Mouse (Mus musculus): ENCODE measurements at regions not wholly inside any gene's neighbourhood (a gene's known extent, or its start where the extent isn't known, plus 50 kb on each side); places are given as distances from the start of the nearest gene placed in this dataset.
A peak's percentile ranks its signal among the peaks of the same experiment; 100 is the strongest.

DNA sequence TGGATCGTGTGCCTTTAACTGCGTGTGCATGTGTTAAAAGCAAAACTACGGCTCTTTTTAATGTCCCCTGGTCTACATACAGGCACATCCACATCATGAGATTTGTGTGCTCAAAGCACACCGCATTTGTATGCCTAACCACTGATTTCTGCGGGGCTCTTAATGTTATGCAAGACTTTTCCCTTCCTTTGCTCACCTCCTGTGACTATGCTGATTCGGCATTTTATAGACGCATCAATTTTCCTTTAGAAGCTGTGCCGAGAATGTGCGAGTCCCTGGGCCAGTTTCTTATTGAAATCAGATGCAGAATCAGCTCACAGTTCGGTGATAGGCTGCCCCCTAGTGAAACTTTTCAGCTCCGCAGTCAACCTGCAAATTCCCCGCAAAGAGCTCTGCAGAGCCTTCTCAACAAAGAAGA lies 124.1 kb upstream of the Tank start:
- DNase-seq (ENCODE audit: low read depth in 3 of 3, low spot score in 3 of 3) (peak in 2 of 3 experiments; percentile 34 to 41), ATAC-seq (ENCODE audit: insufficient read depth) (no peak)
- Histone ChIP-seq H3K4me3 (ENCODE audit: insufficient read depth in 1 of 2, low read depth in 2 of 2, low read length in 2 of 2) (no peak overlapping the region), H3K27ac (no peak overlapping the region), H3K4me2 (ENCODE audit: low read depth) (peak overlapping the region; percentile 31), H3K4me1 (replicated peaks; ENCODE audit: control insufficient read depth in 2 of 2, insufficient read depth in 2 of 2, low read length in 1 of 2) (peaks cover 0 to 3% of the 10 kb centered on the region in 2 experiments; a peak in 1 of 4 replicates), H3K36me3 (replicated peaks; ENCODE audit: control insufficient read depth, insufficient read depth, low read depth) (no peaks in the 10 kb centered on the region), H3K27me3 (ENCODE audit: control insufficient read depth, insufficient read depth, low read length) (no peaks in the 10 kb centered on the region), H3K9me3 (ENCODE audit: control insufficient read depth, low read length) (no peaks in the 10 kb centered on the region), H3K9ac (replicated peaks) (no peak overlapping the region)
- TF ChIP-seq EP300 (IDR thresholded peaks at IDR 0.05; ENCODE audit: low read depth) = no peak
- peak; percentile 73 for TF ChIP-seq CTCF (IDR thresholded peaks at IDR 0.05; ENCODE audit: low read depth)
- WGBS (ENCODE audit: insufficient replicate concordance) = 6% methylated on average over 12 of the region's 12 CpGs

DNA sequence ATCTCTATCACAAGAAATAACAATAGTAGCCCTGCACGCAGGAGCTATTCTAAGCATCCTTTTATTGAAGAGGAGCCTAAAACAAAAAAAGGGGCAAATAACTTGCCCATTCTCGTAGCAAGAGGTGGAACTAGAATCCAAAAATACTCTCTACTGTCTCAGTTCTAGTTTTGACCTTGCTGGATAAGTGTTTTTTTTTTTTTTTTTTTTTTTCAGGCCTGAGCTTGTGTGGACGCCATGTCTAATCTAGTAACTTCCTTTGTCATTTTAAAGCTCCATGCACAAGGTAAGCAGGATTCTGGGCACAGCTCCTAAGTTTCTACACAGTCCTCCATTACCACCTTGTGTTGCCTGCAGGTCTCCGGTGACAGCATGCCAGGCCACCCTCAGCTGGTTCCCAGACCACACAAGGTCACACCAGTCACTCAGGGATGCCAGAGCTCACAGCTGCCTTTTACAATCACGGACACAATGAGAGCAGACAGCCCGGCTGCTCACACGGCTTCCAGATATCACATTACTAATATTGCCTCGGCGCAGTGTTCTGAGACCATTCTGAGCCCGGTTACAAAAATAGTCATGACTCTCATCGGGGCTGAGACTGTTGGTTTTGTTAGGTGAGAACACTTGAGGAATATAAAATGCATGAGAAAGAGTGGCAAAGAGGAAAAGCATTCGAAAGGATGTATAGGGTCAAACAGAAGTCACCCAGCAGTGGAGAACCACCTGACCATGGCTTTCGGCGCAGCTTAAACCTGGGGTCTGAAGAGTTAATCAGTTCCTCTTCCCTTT lies 124.7 kb upstream of the Tank start:
- Histone ChIP-seq H3K4me1 (replicated peaks; ENCODE audit: control insufficient read depth in 2 of 2, insufficient read depth in 2 of 2, low read length in 1 of 2) (peaks cover 0 to 3% of the 10 kb centered on the region in 2 experiments; a peak in 1 of 4 replicates), H3K9ac (replicated peaks) (no peak overlapping the region), H3K9me3 (ENCODE audit: control insufficient read depth, low read length) (no peaks in the 10 kb centered on the region), H3K36me3 (replicated peaks; ENCODE audit: control insufficient read depth, insufficient read depth, low read depth) (no peaks in the 10 kb centered on the region), H3K27ac (no peak overlapping the region), H3K4me3 (ENCODE audit: insufficient read depth in 1 of 2, low read depth in 2 of 2, low read length in 2 of 2) (no peak overlapping the region), H3K27me3 (ENCODE audit: control insufficient read depth, insufficient read depth, low read length) (no peaks in the 10 kb centered on the region), H3K4me2 (ENCODE audit: low read depth) (no peak overlapping the region; the same call in 1 of the 2 replicates)
- TF ChIP-seq CTCF (IDR thresholded peaks at IDR 0.05; ENCODE audit: low read depth) = no peak
- TF ChIP-seq EP300 (IDR thresholded peaks at IDR 0.05; ENCODE audit: low read depth) = no peak
- 58% methylated on average over 14 of the region's 14 CpGs for WGBS (ENCODE audit: insufficient replicate concordance)
- no peak for DNase-seq (ENCODE audit: low read depth in 3 of 3, low spot score in 3 of 3)
- no peak for ATAC-seq (ENCODE audit: insufficient read depth)

DNA sequence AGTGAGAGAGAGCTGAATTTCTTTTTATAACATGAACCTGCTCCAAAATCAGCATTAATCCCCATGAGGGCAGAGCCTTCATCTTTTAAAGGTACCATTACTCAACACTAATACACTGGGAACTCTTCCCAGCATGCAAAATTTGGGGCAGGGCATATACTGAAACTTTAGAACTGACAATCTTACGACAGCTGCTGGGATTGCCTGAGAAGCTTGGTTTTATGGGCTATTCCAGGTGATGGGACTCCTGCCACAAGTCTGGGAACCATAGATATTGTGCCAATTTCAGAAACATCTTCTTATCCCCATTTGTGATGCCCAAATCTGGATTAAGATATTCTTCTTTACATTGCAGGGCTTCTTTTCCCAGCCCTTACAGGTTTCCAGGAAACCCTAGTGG lies 125.8 kb upstream of the Tank start:
- ATAC-seq (ENCODE audit: insufficient read depth) = no peak

DNA sequence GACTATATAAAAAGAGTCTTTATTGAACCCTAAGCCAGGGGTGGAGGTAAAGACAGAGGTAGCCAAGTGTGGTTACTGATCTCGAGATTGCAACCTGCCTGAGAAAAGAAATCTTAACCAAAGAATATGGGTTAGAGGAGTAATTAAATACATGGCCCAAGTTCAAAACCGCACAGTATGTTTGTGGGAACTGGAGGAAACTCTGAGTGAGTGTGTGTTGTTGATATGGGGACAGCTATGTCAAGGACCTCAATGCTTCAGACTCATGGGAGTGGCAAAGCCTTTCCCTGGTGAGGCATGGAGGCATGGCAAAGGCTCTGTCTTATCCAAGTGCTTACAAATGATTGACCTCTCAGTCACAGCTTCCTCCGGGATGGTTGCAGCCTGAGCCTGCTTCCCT lies 127.7 kb upstream of the Tank start:
- no peak overlapping the region for H3K4me2 ChIP-seq (ENCODE audit: low read depth)
- TF ChIP-seq CTCF (IDR thresholded peaks at IDR 0.05; ENCODE audit: low read depth) (no peak), EP300 (IDR thresholded peaks at IDR 0.05; ENCODE audit: low read depth) (no peak)
- H3K9me3 ChIP-seq (ENCODE audit: control insufficient read depth, low read length) = no peaks in the 10 kb centered on the region
- H3K36me3 ChIP-seq (replicated peaks; ENCODE audit: control insufficient read depth, insufficient read depth, low read depth) = no peaks in the 10 kb centered on the region
- ATAC-seq (ENCODE audit: insufficient read depth) = no peak
- H3K27ac ChIP-seq = no peak overlapping the region
- DNase-seq (ENCODE audit: low read depth in 3 of 3, low spot score in 3 of 3) = no peak
- H3K4me3 ChIP-seq (ENCODE audit: insufficient read depth in 1 of 2, low read depth in 2 of 2, low read length in 2 of 2) = no peak overlapping the region
- WGBS (ENCODE audit: insufficient replicate concordance) = 16% methylated on average over 3 of the region's 3 CpGs
- peaks cover 0 to 3% of the 10 kb centered on the region in 2 experiments; a peak in 1 of 4 replicates for H3K4me1 ChIP-seq (replicated peaks; ENCODE audit: control insufficient read depth in 2 of 2, insufficient read depth in 2 of 2, low read length in 1 of 2)
- H3K27me3 ChIP-seq (ENCODE audit: control insufficient read depth, insufficient read depth, low read length) = no peaks in the 10 kb centered on the region
- no peak overlapping the region for H3K9ac ChIP-seq (replicated peaks)

More for the DNA sequence above, 125.8 kb upstream of the Tank start:
- 52% methylated on average over 1 of the region's 1 CpGs for WGBS (ENCODE audit: insufficient replicate concordance)
- no peaks in the 10 kb centered on the region for H3K9me3 ChIP-seq (ENCODE audit: control insufficient read depth, low read length)
- H3K27me3 ChIP-seq (ENCODE audit: control insufficient read depth, insufficient read depth, low read length) = no peaks in the 10 kb centered on the region
- TF ChIP-seq EP300 (IDR thresholded peaks at IDR 0.05; ENCODE audit: low read depth) (no peak), CTCF (IDR thresholded peaks at IDR 0.05; ENCODE audit: low read depth) (no peak)
- H3K4me2 ChIP-seq (ENCODE audit: low read depth) = no peak overlapping the region
- peaks cover 0 to 3% of the 10 kb centered on the region in 2 experiments; a peak in 1 of 4 replicates for H3K4me1 ChIP-seq (replicated peaks; ENCODE audit: control insufficient read depth in 2 of 2, insufficient read depth in 2 of 2, low read length in 1 of 2)
- no peak overlapping the region for H3K4me3 ChIP-seq (ENCODE audit: insufficient read depth in 1 of 2, low read depth in 2 of 2, low read length in 2 of 2)
- no peak overlapping the region for H3K27ac ChIP-seq
- H3K9ac ChIP-seq (replicated peaks) = no peak overlapping the region
- H3K36me3 ChIP-seq (replicated peaks; ENCODE audit: control insufficient read depth, insufficient read depth, low read depth) = no peaks in the 10 kb centered on the region
- DNase-seq (ENCODE audit: low read depth in 3 of 3, low spot score in 3 of 3) = no peak

DNA sequence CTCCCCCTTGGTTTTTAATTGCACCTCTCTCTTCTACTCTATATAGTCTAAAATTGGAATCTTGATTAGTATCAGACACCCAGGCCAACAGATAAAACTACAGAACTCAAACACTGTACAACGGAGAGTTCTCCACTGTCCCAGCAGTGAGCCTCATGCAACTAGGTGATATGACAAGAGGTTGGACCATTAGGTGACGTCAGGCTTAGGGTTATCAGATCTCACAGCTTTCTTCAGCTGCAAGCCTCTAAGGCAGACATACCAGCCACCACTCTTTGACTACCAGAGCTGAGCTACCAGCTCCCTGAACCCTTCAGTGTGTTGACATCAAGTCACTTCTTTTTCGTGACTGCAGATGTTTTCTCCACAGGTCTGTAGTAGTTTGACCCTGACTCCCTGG lies 141.8 kb upstream of the Tank start:
- no peak overlapping the region for H3K4me3 ChIP-seq (ENCODE audit: insufficient read depth in 1 of 2, low read depth in 2 of 2, low read length in 2 of 2)
- H3K36me3 ChIP-seq (replicated peaks; ENCODE audit: control insufficient read depth, insufficient read depth, low read depth) = no peaks in the 10 kb centered on the region
- no peak for TF ChIP-seq EP300 (IDR thresholded peaks at IDR 0.05; ENCODE audit: low read depth)
- TF ChIP-seq CTCF (IDR thresholded peaks at IDR 0.05; ENCODE audit: low read depth) = no peak
- 36% methylated on average over 3 of the region's 3 CpGs for WGBS (ENCODE audit: insufficient replicate concordance)
- no peak overlapping the region for H3K27ac ChIP-seq
- no peak overlapping the region for H3K9ac ChIP-seq (replicated peaks)
- DNase-seq (ENCODE audit: low read depth in 3 of 3, low spot score in 3 of 3) (no peak), ATAC-seq (ENCODE audit: insufficient read depth) (no peak)
- no peak overlapping the region for H3K4me2 ChIP-seq (ENCODE audit: low read depth)
- no peaks in the 10 kb centered on the region for H3K9me3 ChIP-seq (ENCODE audit: control insufficient read depth, low read length)
- no peaks in the 10 kb centered on the region for H3K27me3 ChIP-seq (ENCODE audit: control insufficient read depth, insufficient read depth, low read length)
- no peaks in the 10 kb centered on the region for H3K4me1 ChIP-seq (replicated peaks; ENCODE audit: control insufficient read depth in 2 of 2, insufficient read depth in 2 of 2, low read length in 1 of 2)
